Mouse (Mus musculus) olfactory bulb, adult 2 months (tissue): ENCODE measurements at regions not wholly inside any gene's neighbourhood (a gene's known extent, or its start where the extent isn't known, plus 50 kb on each side); places are given as distances from the start of the nearest gene placed in this dataset.

Source experiments
- H3K27ac ChIP-seq: fragments of 200-500 bp; 2 replicates; pipeline ENCODE4 v1.5.1; 2012; ENCODE audit warnings: low read depth, low read length; ENCODE audit not compliant: insufficient read depth
- H3K4me1 ChIP-seq: fragments of 200-500 bp; 2 replicates; pipeline ENCODE4 v1.6.1; 2012; ENCODE audit warnings: low read length; ENCODE audit not compliant: control insufficient read depth, insufficient read depth
- H3K4me3 ChIP-seq: fragments of 200-500 bp; 2 replicates; pipeline ENCODE4 v1.5.1; 2012; ENCODE audit warnings: mild to moderate bottlenecking, low read depth, low read length, moderate library complexity; ENCODE audit not compliant: insufficient read depth
- CTCF ChIP-seq: fragments of 200-500 bp; IDR thresholded peaks from 2 replicates; pipeline ENCODE4 v1.5.1; 2012; ENCODE audit warnings: low read depth, mild to moderate bottlenecking, low read length, moderate library complexity; ENCODE audit not compliant: insufficient read depth
- POLR2A ChIP-seq: fragments of 200-500 bp; IDR thresholded peaks from 2 replicates; pipeline ENCODE4 v1.6.1; 2012; ENCODE audit warnings: mild to moderate bottlenecking, low read depth, low read length, moderate library complexity; ENCODE audit not compliant: insufficient read depth
- WGBS: fragments of 180-500 bp; shearing (Covaris S2); methylation state at CpG from one replicate; pipeline ENCODE4 v1.1.7; 2018; 5-methylcytosine and 5-hydroxymethylcytosine counted together

DNA sequence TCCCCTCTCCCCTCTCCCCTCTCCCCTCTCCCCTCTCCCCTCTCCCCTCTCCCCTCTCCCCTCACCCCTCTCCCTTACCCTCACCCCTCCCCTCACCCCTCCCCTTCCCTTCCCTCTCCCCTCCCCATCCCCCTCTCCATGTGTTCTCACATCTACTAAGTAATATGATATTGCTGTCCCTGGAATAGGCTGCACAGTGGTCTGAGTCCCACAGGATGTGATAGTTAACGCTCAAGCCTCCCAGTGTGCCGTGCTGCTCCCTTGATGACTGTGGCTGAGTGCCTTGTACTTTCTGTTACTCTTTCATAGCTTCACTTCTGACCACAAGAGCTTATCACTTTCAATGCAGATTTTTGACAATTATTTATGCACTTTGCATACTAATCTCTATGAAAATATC, 620.4 kb upstream of the Igfbp3 start:
- TF ChIP-seq POLR2A: no peak
- no peak for TF ChIP-seq CTCF
- 86% methylated on average over 2 of the region's 2 CpGs for WGBS

DNA sequence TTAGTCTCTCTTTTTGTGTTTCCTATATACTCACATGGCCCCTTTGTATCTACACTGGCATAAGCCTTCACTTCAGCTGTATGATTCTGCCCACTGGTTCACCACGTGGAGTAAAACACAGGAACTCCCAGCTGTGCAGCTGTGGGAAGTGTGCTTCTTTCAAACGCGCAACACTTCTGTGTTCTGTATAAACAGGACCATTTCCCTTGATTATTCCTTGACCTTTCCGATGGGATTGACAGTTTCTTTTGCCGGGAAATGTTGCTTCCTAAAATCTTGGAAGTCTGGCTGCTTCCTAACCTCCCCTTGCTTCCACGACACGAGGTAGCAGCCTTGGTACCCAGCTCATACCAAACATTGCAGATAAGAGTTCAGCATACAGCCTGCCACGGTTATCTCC, 618.7 kb upstream of the Igfbp3 start:
- Histone ChIP-seq H3K4me3 (no peak overlapping the region), H3K4me1 (no peaks in the 10 kb centered on the region), H3K27ac (no peak overlapping the region)
- no peak for TF ChIP-seq POLR2A
- TF ChIP-seq CTCF: no peak
- WGBS: 58% methylated on average over 8 of the region's 8 CpGs

More for the DNA sequence above, 620.4 kb upstream of the Igfbp3 start:
- Histone ChIP-seq H3K4me1 (no peaks in the 10 kb centered on the region), H3K27ac (no peak overlapping the region), H3K4me3 (no peak overlapping the region)

DNA sequence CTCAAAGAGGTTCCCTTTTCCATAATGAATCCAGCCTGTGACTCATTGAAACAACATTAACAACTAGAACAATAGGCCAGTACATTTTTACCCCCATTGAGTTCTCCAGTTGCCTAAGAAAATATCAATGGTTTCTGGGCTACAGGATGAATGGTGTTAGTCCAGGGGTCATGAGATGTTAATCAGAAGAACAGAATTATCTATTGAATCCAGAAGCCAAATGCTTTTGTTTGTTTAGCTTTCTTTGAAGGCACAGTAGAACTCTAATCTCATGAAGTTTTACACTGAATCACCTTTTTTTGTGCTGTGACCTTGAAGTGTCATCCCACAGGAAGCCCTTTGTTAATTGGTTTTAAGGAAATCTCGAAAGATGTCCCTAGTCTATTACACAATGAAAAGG, 616.0 kb upstream of the Igfbp3 start:
- H3K4me1 ChIP-seq: no peaks in the 10 kb centered on the region
- H3K27ac ChIP-seq: no peak overlapping the region
- TF ChIP-seq POLR2A (no peak), CTCF (no peak)
- WGBS: 51% methylated on average over 1 of the region's 1 CpGs
- no peak overlapping the region for H3K4me3 ChIP-seq

GRCm38 (mm10) chr11:7828001-7828400, 614.3 kb upstream of the Igfbp3 start:
- no peak for TF ChIP-seq CTCF
- TF ChIP-seq POLR2A: no peak
- 71% methylated on average over 4 of the region's 4 CpGs for WGBS
- no peak overlapping the region for H3K4me3 ChIP-seq
- no peak overlapping the region for H3K27ac ChIP-seq
- H3K4me1 ChIP-seq: no peaks in the 10 kb centered on the region

GRCm38 (mm10) chr11:7827402-7827801, 613.7 kb upstream of the Igfbp3 start:
- no peak overlapping the region for H3K27ac ChIP-seq
- TF ChIP-seq POLR2A: no peak
- no peaks in the 10 kb centered on the region for H3K4me1 ChIP-seq
- no peak overlapping the region for H3K4me3 ChIP-seq
- WGBS: 98% methylated on average over 1 of the region's 1 CpGs

DNA sequence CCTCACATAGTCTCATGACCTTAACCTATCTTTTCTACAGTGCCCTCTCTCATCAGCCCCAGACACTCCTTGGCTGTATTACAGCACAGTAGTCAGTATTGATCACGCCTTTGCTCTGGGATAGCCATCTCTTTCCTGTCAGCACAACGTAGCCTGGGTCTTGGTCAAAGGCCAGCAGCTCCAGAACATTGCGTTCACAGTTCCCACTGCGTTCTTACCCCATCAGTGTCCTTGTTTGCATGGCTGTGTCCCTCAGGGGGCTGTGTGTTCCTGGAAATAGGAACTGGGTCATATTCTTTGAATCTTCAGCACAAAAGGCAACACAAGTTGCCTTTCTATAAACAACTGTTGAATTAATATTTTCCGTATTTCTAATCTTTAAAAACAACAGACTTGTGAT, 602.0 kb upstream of the Igfbp3 start:
- Histone ChIP-seq H3K4me1 (no peaks in the 10 kb centered on the region), H3K4me3 (no peak overlapping the region), H3K27ac (no peak overlapping the region)
- TF ChIP-seq POLR2A: no peak
- 84% methylated on average over 5 of the region's 5 CpGs for WGBS

DNA sequence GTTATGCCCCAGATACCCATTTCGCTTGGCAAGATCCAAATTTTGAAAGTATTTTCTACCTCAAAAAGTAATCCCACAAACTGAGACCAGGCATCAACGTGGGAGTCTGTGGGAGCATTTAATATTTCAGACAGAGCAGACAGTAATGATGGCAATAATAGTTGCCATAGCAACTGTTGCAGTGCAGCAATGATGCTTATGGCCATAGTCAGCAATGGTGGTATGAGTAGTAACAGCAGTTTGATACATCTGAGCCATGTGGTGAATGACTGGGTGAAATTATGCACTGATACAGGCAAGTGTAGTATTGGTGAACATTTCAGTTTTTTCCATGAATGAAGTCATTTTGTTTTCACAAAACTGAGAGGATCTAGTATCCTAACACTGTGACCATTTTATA, 600.8 kb upstream of the Igfbp3 start:
- TF ChIP-seq POLR2A: no peak
- TF ChIP-seq CTCF: no peak
- no peak overlapping the region for H3K4me3 ChIP-seq
- H3K4me1 ChIP-seq: no peaks in the 10 kb centered on the region
- 65% methylated on average over 2 of the region's 2 CpGs for WGBS
- no peak overlapping the region for H3K27ac ChIP-seq

DNA sequence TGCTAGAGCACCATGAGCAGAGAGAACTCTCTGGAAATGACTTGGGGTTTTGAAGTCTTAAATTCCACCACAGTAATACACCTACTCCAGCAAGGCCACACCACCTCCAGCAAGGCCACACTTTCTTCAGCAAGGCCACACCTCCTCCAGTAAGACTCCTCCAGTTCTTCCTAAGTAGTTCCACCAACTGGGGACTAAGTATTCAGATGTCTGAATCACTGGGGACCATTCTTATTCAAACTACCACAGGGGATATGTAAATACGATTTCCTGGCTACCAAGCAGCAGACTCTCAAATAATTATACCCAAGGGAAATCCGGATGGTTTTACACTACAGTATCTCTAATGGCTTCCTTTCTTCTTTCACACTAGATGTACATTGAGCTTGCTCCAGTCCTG, 598.7 kb upstream of the Igfbp3 start:
- TF ChIP-seq CTCF: no peak
- no peak for TF ChIP-seq POLR2A
- H3K27ac ChIP-seq: no peak overlapping the region
- no peaks in the 10 kb centered on the region for H3K4me1 ChIP-seq
- H3K4me3 ChIP-seq: no peak overlapping the region
- WGBS: 66% methylated on average over 2 of the region's 2 CpGs

- Histone ChIP-seq H3K4me3 (no peak overlapping the region), H3K27ac (no peak overlapping the region), H3K4me1 (no peaks in the 10 kb centered on the region)
- TF ChIP-seq CTCF: no peak
- no peak for TF ChIP-seq POLR2A
- 86% methylated on average over 2 of the region's 2 CpGs for WGBS
Observed at GRCm38 (mm10) chr11:7809741-7810140, 596.0 kb upstream of the Igfbp3 start.

DNA sequence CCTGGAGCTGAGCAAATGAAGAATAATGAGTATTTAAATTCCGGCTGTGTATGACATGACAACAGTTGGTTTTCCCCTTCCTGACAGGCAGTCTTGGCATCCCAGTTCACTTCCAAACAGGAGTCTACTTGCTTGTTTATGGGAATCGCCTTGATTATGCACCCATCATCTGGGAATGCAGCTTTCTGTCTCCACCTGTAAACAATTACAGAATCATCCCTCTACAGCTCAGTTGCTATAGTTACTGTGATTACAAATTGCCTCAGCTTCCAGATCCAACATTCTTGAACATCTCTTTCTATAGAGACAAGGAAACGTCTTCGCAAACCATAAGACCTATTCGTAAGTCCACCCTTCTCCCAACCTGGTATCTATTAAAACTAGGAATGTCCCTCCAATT, 582.6 kb upstream of the Igfbp3 start:
- TF ChIP-seq CTCF: no peak
- TF ChIP-seq POLR2A: no peak
- 64% methylated on average over 5 of the region's 5 CpGs for WGBS
- no peaks in the 10 kb centered on the region for H3K4me1 ChIP-seq
- H3K4me3 ChIP-seq: no peak overlapping the region
- H3K27ac ChIP-seq: no peak overlapping the region

DNA sequence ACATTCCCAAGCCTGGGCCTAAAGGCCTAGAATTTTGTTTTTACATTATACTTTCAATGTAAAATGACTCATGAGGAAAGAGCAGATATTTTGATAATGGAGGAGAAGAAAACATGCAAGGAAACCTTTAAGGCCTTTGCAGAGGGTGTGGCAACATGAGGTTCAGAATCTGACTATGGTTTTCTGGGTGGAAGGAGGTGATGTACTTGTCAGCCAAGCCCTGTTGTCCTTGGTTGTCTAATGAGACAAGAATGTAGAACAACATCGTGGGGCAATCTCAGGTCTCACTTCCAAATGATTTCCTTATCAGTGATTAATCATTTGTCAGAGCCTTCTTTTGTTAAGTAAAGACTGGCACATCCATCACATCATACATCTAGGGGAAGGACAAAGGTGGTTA, 580.5 kb upstream of the Igfbp3 start:
- TF ChIP-seq POLR2A: no peak
- Histone ChIP-seq H3K27ac (no peak overlapping the region), H3K4me1 (no peaks in the 10 kb centered on the region), H3K4me3 (no peak overlapping the region)
- WGBS: 79% methylated on average over 1 of the region's 1 CpGs
